Mouse (Mus musculus) urinary bladder, postnatal 14 days (tissue): ENCODE results near the gene Ephb3.
"Not testable (repeated sequence)": the region's sequence is repeated elsewhere in the genome, so short reads cannot be mapped to it uniquely, and the experiment has no call there.

Source experiments
- DNase-seq: peaks from one replicate; pipeline ENCODE4 v3.0.0; 2021; ENCODE audit warnings: low spot score

The Ephb3 gene

DNA sequence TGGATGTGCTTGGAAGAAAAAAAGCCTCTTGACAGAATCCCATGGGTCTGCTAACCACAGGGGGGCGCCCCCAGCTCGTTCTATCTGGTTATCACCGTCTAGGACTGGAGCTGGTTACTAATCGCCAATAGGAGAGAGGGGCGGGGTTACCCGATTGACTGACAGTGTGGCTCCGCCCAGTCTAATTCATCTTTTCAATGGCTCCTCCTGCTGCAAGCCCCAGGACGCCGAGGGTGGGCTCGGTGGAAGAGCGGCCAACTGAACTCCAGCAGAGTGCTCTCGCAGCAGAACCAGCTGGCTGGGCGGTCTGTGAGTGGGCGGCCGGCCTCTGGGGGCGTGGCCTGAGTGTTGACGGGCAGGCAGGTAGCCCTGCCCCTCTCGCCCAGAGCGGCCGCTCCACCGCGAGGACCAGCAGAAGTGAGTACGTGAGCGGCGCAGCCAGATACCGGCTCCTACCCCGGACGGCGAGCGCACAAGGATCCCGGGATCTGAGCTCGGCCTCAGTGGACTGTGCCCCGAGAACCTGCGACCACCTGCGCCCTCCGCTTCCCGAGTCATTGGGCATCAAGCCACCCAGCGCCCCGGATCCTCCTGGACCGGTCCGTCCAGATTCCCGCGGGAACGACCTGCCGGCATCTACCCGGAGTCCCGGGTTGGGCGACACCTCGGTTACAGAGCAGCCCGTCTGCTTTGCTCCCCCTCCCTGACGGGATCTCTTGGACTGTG is at the start of gene Ephb3:
Ephb3 (plus strand) TSS at position 389 of the 726 bp plus-strand sequence.
- peak; percentile 100 for DNase-seq

DNA sequence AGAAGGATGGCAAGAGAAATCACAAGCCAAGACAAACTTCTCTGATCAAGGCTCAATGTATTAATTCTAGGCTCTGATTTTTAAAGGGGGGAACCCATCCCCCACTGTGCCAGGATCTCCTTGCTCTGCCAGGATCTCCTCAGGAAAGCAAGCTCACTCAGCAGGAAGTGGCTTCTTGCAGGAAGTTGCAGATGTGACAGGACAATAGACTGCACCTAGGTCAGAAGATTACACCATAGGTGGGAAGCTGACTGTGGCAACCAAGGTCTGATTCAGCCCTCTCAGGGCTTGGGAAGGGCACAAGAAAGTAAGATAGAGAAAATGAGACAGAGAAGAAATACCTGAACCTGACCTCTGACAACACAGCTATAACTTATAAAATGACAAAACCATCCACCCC is 48.3 kb upstream of the Ephb3 start:
- not testable (repeated sequence) for DNase-seq

DNA sequence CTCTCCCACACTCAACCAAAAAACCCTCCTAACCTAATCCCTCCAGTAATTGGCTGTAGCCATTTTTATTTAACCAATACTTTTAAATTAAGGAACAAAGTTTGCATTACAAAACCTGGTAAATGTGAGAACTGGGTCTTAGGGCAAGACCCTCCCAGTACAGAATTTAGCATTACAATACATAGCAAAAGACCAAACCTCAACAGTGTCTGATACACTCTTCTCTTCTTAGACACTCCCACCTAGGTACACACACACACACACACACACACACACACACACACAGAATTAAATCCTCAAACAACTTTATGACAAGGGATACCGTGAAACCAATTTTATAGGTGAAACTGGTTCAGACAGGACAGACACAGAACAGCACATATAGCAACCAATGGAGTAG is 45.3 kb upstream of the Ephb3 start:
- DNase-seq = not testable (repeated sequence)

DNA sequence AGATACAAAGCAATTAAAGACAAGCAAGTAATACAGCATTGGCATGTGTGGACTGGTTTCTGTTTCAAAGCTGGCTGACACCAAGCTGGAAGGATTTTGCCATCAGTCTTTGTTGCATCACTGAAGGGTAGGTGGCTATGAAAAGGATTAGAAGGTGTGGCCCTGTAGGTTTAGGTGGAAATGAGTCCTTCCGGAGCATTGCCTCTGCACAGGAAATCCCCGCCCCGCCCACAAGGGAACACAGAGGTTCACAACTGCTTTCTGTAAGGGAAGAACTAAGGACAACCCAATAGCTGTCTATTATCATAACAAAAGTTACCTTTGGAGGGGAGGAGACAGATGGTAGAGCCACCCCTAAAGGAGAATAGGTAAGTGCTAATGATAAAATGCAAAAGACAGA is 41.1 kb upstream of the Ephb3 start:
- not testable (repeated sequence) for DNase-seq

DNA sequence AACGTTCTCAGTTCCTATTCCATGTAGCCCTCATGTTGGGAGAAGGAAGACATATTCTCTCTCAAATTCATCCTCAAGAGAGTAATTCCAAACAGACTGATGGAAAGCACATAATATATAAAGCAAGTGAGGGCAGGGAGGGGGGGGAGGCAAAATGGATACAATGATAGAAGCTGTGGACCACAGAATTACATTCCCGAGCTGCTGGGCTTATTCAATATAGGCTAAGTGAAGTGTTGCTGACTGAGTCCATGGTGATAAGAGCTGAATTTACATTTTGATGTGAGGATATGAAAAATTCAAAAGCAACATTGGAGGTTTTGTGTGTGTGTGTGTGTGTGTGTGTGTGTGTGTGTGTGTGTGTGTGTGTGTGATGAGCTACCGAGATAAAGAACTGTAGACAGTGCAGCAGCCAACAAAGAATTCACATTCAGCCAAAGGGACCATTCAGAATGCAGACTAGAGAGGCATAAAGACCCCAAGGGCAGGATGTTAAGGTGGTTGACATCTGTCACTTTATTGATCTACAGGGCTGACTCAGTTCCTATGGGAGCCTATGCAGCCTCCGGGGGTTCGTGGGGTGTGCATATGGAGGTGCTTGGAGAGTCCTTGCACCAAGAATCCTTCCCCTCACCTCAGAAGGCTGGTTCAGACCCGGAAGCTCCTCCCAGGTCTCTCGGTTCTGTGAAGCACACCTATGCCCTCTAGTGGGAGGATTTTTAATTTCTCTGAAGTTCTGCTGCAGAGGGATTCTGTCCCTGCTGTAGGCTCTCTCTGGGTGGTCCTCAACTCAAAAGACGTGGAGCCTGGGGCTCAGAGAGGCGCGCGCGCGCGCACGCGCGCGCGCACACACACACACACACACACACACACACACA is 39.0 kb upstream of the Ephb3 start:
- DNase-seq = not testable (repeated sequence)

DNA sequence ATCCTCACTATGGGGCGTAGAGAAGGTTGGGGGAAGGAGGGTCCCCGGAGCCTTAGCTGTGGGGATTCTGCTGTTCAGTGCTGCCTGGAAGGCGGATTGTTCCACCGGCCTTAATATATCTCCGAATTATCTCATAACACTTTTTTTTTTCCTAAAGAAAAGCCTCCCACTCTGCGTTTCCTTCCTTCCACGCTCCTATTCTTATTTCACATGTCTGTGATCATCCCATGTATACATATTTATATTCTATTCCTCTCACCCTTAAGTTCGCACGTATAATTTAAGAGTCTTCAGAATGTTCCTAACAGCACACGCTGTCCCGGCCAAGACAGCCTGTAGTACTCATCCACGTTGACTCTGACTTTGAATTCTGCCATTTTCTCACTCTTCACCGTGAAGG is 35.8 kb upstream of the Ephb3 start:
- DNase-seq = no peak

DNA sequence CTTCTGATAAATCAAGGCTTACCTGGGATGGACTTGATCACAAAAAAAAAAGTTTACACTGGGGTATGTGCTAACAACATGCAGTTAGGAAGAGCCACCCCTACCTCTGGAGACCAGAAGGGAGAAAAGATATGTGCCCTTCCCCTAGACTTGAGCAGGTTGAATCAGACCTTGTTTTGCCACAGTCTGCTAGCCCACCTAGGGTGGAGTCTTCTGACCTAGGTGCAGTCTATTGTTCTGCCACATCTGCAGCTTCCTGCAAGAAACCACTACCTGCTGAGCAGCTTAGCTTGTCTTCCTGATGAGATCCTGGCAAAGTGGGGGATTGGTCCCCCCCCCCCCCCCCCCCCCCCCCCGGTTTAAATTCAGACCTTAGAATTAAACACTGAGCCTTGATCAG is 29.3 kb upstream of the Ephb3 start:
- DNase-seq = no peak

DNA sequence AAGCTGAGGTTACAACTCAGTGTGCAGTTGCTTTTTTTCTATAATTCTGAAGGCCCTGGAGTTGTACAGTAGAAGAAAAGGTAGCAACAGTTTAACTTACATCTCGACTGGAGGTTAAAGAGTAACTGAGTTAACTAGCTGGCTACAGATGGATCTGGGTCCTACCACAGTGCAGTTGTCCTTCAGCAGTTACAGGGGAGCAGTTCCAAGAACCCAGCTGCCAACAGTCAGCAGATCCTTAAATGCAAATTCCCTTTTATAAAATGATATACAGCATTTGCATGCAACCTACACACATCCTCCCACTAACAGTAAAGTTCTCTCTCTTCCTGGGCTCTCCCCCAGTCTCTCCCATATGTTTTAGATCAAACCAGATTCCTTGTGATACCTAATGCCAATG is 22.4 kb upstream of the Ephb3 start:
- no peak for DNase-seq

DNA sequence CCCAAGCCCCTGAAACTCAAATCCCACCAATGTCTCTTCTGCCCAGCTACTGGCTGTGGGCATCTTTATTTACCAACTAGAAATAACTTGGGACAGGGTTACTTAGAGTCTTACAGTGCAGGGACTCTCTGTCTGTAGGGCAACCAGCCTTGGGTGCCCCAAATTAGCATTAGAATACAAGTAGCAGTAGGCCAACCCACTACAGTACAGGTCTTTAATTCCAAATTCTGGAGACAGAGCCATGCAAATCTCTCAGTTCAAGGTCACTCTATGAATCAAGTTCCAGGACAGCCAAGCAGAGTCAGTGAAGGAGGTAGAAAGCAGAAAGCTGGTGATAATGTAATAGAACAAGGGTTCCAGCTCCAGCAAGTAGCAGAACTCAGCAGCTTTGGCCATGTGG is 19.9 kb upstream of the Ephb3 start:
- no peak for DNase-seq

DNA sequence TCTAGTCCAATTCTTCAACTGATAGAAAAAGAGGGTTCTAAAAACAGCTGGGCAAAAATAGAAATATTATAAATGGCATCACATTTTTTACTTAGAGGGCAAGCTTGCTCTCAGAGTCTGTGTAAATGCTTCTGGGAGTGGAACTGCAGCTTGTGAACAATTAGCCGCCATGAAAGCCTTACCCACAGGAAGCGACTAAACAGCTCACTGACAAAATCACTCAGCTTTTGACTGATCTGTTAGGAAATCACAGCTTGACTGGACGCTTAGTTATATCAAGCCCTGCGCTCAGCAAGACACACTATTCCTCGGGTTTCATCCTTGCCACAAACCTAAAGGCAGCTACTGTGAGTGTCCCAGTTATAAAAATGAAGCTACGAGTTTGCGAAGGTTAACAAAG is 17.0 kb upstream of the Ephb3 start:
- no peak for DNase-seq

DNA sequence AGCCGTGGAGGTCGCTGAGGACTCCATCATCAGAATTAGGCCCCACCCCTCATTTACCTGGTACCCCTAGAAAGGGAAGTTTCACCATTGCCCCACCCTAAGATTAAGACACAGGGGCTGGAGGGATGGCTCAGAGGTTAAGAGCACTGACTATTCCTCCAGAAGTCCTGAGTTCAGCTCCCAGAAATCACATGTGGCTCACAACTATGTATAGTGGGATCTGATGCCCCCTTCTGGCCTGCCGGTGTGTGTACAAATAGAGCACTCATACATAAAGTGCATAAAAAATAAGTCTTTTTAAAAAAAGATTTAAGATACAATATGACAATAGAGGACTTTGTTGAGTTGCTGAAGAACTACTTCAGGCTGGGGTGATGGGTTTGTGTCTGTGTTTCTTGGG is 16.2 kb upstream of the Ephb3 start:
- no peak for DNase-seq

DNA sequence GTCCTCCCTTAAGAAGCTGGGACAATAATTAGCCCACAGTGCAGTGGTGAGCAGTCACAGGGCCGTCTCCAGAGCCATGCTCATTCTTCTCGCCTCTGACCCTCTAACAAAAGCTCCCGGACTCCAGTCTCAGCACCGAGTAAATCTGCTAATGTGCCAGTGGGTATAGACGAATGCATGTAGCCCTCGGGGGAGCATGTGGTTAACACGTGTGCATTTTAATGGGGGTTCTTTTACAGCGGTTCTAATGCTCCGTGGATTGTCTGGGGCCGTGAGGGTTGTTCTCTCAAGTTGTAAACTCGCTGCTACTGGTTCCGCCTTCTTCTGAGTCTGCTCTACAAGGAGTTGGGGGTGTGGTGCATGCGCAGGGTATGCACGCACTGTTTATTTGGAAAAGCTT is 13.0 kb upstream of the Ephb3 start:
- no peak for DNase-seq

DNA sequence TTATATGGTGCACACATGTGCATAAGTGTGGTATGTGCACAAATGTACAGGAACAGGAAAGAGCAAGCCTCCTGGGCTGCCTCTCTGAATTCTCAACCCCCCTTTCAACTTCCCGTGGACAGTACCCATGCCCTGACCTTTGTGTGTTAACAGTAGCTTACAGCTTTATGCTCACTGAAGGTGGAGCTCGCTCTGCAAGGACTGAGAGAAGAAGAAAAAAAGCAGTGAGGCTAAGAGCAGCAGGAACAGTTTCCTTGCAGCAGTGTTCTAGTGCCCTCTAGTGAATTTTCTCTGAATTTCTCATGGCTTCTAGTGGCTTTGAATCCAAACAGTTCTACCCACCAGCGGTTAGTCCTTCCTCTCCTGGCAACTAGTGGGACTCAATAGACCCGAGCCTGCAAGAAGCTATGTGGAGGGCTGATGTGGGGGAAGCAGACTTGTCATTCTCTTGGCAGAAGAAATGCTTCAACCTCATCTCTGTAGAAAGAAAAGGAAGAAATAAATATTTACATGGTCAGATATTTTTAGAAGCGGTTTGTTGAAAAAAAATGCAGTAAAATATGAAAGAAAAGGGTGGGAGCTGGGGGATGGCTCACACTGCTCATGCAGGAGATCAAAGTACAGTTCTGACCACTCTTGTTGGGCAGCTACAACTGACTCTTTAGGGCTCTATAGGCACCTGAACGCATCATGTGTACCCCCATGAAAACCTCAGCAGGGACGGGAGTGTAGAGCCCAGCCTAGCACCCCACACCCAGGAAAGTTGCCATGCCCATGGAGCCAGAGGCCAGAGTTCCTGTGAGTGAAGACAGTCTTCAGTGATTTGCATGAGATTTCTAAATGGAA is 11.8 kb upstream of the Ephb3 start:
- no peak for DNase-seq

DNA sequence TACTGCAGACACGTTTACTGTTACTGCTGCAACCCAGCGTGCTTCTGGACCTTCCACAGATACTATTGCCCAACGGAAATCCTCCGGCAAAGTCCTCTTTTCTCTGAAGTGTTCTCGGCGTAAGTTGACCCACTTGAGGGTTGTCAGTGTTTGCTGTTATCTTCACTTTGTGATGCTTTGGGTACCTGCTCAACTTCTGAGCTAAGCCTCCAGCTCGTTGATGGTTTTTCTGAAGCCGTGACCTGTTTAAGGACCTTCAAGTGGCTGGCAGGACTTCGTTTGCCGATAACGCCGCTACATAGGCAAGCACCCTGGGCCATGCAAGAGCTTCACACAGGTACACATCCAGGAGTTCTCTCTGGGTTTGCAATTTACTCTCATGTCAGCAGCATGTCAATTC is 10.4 kb upstream of the Ephb3 start:
- no peak for DNase-seq

DNA sequence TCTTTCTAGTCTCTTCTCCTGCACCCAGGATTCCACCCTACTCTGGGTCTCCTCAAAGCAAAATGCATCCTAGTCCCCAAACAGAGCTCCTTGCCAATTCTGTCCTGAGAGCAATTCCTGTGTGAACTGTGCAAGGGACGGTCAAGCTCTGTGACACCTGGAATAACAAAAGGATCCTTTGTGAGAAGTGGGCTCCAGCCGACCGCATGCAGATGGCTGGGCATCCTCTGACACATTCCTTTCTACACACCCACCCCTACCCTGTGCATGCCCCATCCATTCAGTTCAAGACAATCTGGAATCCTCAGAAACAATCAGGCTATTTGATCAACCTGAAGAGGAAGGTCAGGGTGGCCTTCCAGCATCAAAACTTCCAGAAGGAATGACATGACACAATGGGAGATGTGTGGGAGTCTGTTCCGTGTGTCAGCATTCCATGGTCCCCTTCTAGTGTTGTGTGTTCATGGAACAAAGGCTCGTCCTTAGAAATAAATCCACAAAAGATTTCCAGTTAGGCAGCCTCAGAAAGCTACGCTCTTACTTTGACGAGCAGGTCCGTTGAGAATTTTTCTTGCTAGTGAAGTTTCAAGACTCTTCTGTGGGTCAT is 9.2 kb upstream of the Ephb3 start:
- DNase-seq = no peak

DNA sequence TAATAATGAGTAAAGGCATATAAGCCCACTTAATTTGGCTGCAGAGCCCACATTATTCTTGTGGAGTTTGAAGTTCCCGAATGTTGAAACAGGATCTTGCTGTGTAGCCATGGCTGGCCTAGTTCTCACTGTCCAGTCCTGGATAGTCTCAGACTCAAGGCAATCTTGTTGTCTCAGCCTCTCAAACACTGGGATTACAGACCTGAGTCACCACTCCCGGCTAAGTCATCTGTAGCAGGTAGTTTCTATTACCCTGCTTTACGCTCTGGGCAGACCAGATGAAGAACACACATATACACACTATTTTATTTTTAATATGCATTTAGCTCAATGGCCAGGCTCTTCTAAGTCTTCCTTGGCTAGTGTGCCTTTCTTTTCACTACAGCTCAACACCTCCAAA is 8.0 kb upstream of the Ephb3 start:
- no peak for DNase-seq

DNA sequence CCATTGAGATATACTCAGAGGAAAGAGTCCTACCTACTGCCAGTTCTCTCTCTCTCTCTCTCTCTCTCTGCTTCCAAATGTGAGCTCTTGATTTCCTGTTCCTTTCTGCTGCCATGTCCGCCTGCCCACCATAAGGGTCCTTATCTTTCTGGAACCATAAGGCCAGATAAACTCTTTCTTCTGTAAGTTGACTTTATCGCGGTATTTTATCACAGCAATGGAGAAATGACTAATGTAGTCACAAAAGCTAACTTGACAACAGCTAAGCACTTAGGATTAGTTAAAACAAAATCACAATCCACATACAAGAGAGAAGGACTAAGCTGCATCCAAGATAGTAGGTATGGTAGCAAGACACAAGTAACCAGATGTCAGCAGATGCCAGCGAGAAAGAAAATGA is 7.0 kb upstream of the Ephb3 start:
- DNase-seq = no peak

DNA sequence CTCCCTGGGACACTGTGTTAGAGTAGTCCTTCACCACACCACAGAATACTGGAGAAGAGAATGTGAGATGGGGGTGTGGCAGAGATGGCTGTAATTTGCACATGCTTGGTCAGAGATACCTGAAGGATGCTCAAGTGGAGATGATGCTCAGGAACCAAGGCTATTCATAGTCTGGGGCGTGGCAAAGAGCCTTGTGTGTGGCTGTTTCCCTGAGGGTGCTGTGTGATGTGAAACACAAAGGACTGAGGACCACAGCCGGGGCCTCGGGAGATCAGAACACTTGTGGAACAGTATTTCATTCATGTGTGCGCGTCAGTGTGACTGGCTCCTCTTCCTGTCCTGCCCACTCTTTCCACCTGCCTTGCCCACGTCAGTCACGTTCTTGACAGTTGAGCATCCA is 6.5 kb upstream of the Ephb3 start:
- no peak for DNase-seq

DNA sequence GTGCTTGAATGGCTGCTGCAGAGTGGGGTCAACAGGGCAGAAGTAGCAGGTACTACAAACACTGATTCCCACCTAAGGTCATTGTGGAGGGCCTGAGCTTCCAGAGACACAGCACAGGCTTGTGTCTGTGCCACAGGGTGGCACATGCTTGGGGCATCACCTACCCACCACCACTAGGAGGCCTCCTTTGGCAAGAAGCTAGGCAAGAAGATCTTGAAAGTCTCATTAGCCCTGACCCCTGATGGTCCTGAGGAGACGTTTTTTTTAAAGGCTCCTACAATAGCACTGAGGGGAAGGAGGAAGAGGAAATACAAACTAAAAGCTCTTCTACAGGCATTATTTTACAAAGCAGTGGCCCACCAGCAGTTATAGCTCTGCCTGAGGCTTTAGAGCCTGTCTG is 6.0 kb upstream of the Ephb3 start:
- DNase-seq = no peak

DNA sequence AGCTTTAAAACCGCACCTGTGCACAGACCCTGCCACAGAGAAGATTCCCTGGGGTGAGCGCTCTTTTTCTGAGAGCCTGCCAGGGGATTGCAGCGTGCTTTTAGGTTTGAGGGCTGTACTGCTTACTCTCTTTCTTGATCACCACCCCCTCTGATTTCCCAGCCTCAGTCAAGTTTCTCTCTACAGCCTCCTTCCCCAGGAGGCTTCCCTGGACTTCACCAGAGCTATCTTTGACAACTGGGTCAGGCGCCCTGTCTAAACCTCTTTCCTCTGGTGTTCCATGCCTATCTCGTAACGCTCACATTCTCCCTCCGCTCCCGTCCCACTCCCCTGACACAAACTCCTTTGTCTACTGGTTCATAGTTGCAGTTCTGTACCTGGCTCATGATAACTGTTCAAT is 5.1 kb upstream of the Ephb3 start:
- no peak for DNase-seq

DNA sequence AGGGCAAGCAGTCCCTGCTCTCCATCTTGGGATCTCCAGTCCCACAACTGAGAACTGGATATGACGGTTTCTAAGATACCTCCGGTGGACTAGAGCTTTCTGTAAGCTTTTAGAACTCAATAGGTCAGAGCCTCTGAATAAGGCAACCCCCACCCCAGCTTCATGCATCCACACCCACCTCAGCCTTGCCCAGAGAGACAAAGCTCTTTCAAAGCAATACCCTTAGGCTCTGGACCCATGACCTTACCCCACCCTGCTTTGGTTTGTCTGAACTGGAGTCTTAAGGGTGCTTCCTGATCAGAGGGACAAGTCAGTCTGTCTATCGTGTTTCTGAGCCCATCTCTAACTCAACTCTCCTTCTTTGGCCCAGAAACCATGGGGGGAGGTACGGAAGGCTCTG is 1.8 kb upstream of the Ephb3 start:
- no peak for DNase-seq
